Mouse (Mus musculus): ENCODE results near the gene Fbxo10.
"Not testable (repeated sequence)": the region's sequence is repeated elsewhere in the genome, so short reads cannot be mapped to it uniquely, and the experiment has no call there.

Gene Fbxo10

DNA sequence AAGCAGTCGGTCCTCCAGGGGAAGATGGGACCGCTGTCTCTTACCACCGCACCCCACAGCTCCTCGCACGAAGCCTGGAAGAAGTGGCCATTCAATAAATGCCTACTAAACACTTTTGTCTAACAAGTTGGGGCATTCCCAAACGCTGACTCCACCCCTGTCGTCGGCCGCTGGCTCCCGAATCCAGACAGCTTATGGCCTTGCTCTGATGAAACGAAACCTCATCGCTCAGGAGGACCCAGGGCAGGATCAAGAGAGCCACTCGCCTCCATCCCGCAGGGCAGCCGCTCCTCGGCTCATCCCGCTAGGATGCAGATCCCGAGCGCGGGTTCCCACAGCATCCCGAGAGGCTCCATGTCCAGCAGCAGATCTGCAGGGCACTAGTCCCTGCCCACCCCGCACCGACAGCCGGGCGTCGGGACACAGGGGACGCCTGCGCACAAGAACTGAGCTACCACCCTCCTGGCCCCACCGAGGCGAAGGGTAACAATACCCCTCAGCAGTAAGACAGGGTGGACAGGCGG is 72.8 kb downstream of the Fbxo10 start:
- intact Hi-C loops (cut with DNase I): loop anchor here (5.0 to 10.0 kb wide), 2 partner anchors 39 to 93 kb away; partner anchors contain the start of gene Tomm5

DNA sequence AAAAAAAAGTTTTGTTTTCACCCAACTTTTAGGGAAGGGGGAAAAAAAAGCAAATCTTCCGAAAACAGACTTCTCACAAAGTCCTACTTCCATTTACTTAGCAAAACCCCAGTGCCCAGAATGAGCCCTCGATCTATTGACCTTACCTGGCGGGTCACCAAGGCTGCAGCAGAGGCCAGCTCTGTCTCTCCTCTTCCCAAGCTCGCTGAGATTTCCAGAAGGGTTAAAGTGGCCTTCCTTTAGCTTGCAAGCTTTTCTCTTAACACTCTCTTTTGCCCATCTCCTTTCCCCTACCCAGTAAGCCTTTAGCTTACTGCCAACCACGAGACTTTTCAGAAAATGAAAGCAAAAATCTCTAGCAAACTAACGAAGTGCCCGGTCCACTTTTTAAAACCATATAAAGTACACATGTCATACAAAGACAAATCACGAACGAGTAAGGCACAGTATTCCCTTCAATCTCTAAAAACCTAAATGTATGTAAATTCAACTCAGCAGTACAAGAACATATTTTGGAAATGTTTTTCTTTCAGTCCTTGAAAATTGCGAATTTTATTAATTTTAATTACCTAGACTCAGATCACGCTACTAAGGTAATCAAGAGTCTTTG is 73.5 kb downstream of the Fbxo10 start:
- intact Hi-C loops (cut with DNase I): loop anchor here (5.0 to 10.0 kb wide), 2 partner anchors 39 to 94 kb away; partner anchors contain the start of gene Tomm5

DNA sequence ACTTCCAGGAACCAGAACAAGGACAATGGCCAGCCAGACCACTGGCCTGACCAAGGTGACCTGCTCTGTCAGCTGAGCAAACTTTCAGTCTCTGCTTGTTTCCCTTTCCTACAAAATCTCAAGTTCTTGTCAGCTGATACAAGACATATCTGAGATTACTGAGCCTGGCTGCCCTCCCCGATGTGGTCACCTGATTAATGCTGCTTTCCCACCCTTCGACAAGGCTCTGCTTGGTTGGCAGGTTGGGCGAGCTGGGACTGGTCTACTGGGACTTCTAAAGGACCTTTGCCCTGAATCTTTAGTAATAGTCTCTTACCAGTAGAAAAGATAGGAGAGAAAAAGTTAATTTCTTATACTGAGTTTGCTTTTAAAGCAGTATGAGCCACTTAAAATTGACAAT is 79.0 kb downstream of the Fbxo10 start:
- intact Hi-C loops (cut with DNase I): no loop called here

DNA sequence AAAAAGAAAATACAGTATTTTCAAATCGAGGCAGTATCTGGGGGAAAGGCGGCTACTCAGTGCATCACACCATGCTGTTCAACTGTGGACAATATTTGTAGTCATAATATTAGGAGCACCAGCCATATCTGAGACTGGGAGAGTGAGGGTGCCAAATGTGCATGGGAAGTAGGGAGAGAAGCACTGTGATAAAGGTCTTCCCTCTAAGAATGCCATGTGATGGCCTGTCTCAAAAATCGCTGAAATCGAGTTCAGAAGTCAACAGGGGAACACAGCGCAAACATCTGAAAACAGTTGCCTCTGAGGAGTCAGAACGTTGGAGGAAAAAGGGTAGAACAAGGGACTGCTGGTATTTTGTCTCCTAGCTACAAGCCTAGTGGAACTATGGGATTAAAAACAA is 84.4 kb downstream of the Fbxo10 start:
- intact Hi-C loops (cut with DNase I): no loop called here

DNA sequence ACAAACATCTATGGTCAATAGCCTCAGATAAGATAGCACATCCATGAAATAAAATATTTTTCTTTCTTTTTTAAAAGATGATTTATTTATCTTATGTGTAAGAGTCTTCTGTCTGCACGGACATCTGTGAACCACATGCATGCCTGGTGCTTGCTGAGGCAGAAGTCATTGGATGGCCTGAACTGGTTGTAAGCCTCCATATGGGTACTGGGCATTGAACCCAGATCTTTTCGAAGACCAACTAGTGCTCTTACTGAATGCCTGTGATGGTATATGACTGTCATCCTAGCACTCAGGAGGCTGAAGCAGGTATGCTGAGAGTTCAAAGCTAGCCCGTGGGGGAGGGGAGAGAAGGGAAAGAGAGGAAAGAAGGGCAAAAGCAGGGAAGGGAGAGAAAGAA is 86.3 kb downstream of the Fbxo10 start:
- intact Hi-C loops (cut with DNase I): no loop called here

DNA sequence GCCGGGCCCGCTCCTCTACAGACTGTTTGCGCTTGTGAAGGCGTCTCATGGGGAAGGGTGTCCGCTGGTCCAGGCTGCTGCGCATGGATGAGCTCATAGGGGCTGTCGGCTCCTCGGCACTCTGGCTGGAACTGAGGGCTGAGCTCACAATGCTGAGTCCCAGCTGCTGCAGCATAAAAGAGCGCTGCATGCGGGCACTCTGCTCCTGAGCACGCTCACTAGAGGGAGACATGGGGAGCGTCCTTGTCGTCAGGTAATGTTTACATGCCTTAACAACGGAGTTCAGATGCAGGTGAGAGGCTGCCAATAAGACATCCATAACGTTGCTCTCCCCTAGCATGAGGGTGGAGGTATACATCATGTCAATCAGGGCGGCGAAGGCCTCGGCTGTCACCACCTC is 89.6 kb downstream of the Fbxo10 start:
- intact Hi-C loops (cut with DNase I): no loop called here

DNA sequence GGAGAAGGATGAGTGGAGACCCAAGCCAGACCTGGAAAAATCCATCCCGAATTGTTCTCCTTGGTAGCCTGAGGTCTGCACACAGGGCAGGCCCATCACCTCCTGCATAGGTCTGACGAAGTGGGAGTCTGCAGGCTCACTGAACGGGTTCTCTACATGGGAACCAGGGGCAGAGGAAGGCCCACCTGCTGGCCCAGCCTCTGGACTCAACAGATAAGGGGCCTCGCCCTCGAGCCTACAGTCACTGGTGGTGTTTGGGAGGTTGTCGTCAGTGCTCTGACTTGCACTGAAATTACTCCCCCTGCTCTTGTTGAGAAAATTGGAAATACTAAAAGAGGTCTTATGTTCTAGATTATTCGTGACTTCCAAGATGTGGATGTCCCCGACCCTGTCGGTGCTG is 90.6 kb downstream of the Fbxo10 start:
- intact Hi-C loops (cut with DNase I): no loop called here

DNA sequence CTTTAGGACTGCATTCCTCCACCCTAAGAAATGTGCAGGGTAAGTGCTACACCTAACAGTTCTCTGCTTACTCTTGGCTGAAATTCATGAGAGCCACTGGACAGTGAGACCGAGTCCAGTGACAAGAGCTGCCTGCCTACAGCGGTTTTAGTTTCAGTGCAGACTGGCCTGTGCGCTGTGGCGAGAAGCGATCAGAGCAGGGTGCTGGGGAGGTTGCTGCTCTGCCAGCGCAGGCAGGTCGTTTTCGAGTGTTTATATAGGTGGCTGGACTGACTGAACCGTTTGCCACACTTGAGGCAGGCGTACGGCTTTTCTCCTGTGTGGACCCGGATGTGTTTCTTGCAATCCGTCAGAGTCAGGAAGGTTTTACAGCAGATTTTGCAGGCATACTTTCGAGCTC is 91.2 kb downstream of the Fbxo10 start:
- intact Hi-C loops (cut with DNase I): not testable (repeated sequence)

DNA sequence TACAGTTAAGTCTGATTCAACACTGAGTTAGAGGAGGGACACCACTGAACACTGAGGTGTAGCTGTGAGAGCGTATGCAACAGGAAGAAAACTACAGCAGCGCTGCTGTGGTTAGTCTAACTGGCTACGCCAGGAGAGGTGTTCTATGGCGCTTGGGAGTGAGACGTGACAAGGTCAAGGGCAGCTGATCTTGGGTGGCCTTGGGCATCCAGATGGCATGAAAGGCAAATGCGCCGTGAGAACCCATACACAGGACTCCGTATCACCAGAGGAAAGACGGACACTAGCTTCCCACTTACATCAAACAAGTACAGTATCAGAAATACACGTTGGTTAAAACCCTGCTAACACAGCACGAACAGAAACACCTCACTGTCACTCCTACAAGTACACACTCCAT is 92.1 kb downstream of the Fbxo10 start:
- intact Hi-C loops (cut with DNase I): not testable (repeated sequence)

DNA sequence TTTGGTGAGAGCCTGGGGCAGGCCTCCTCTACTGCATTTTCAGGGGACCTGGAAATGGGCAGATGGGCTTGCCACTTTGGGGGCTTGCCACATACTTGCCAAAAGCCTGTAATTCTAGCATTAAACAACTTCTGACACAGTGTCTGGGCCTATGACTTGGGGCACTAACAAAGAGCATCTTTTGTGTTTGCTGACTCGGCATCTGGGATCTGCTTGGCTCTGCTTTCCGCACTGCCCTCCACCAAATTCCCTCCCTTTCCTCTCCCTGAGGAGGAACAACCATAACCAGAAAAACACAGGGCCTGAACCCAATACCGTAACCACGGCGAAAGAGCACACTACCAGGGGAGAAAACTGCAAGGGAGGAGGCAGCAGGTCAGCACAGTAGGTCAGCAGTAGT is 93.8 kb downstream of the Fbxo10 start:
- intact Hi-C loops (cut with DNase I): no loop called here

Data from adrenal gland (tissue).